Mouse (Mus musculus) left cerebral cortex, postnatal 4 days (tissue): Measurements from ENCODE around the gene Cblc. TPM values are rescaled to one million over a fixed set of nuclear protein-coding genes. Genes with fewer than 3 reads are reported as not detected.

Source experiments
- DNase-seq: peaks from one replicate; pipeline ENCODE4 v3.0.0-alpha.2; 2022
- intact Hi-C: fragments of 180-260 bp; cut with DNase I; formaldehyde crosslinking; loops from one replicate; pipeline ENCODE4 v1.15.1; 2025
- total RNA-seq, 2 experiments: library from RNA; stranded (reverse); gene quantifications; 2 replicates each; pipeline ENCODE4 v1.2.3; 2021

Gene Cblc
- total RNA-seq, 2 experiments from 2014 or later: 0.93 TPM; not detected in 1

DNA sequence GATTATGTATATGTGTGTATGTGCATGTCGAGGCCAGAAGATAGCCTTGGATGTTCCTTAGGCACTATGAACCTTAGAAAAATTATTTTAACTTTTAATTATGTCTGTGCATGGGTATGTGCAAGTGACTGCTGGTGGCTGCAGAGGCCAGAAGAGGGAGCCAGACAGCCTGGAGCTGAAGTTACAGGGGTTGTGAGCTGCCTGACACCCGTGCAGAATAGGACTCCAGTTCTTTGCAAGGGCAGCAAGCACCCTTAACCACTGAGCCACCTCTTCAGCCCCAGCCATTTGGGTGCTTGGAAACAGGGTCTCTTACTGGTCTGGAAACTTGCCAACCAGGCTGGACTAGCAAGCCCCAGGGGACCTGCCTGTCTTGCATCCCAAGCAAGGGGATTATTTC lies 41.6 kb downstream of the Cblc start:
- no peak for DNase-seq
- intact Hi-C loops: no loop called here

DNA sequence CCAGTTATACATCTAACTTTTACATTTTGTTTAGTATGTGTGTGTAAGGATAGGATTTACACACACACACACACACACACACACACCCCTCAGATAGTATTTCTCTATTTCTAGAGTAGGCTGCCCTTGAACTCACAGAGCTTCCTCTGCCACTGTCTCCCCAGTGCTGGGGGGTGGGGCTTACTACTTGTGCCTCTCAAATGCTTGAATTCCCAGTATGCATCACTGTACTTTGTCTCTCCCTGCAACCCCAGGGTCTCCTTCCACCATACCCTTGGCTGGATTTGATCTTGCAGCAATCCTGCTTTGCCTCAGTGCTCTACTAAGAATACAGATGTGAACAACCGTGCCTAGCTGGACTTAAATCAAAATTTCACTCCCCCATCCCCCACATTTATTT lies 42.5 kb downstream of the Cblc start:
- DNase-seq: no peak
- intact Hi-C loops: loop anchor here (5.0 kb wide), 1 partner anchor 33 kb away; no protein-coding TSS in a partner anchor

DNA sequence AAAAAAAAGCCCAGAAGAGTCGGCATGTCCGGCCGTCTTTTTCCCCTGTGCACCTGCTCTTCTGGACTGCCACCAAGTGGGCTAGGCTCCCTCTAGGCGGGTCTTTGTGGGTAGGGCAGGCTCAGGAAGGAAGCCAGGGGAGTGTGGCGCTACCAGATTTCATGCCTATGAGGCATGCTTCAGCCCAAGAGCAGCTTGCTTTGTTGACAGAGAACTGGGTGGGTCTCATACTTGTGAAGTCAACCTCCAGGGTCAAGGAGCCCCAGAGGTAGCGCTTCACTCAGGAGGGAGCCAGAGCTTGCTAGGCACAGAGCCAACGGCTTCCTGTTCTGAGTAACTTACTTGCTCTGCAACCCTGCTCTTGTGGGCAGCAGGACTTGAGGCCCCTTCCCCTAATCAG lies 43.0 kb downstream of the Cblc start:
- intact Hi-C loops: loop anchor here (5.0 kb wide), 1 partner anchor 34 kb away; no protein-coding TSS in a partner anchor
- no peak for DNase-seq

DNA sequence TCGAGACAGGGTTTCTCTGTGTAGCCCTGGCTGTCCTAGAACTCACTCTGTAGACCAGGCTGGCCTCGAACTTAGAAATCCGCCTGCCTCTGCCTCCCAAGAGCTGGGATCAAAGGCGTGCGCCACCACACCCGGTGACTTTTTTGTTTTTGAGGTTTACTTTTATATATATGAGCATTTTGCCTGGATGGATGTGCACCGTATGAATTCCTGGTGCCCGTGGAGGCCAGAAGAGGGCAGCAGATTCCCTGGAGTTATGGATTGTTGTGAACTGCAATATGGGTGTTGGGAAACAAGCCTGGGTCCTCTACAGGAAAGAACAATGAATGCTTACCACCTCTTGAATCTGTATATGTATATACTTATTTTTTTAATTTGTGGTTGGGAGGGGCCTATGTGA lies 44.0 kb downstream of the Cblc start:
- no peak for DNase-seq
- intact Hi-C loops: loop anchor here (5.0 kb wide), 1 partner anchor 35 kb away; no protein-coding TSS in a partner anchor

DNA sequence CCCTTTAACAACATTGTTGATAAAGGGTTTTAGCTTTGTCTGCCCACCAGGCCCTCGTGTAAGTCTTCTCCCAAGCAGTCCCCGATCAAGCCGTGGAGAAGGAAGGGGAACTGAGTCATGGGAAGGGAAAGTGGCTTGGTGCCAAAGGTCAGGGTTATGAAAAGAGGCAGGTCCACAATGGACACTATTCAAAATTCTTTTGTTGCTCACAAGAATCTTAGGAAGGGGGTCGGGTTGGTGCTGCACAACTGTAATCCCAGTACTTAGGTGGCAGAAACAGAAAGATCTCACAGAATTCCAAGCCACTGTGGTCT lies 45.6 kb downstream of the Cblc start:
- DNase-seq: no peak
- intact Hi-C loops: loop anchor here (5.0 kb wide), 1 partner anchor 36 kb away; no protein-coding TSS in a partner anchor

DNA sequence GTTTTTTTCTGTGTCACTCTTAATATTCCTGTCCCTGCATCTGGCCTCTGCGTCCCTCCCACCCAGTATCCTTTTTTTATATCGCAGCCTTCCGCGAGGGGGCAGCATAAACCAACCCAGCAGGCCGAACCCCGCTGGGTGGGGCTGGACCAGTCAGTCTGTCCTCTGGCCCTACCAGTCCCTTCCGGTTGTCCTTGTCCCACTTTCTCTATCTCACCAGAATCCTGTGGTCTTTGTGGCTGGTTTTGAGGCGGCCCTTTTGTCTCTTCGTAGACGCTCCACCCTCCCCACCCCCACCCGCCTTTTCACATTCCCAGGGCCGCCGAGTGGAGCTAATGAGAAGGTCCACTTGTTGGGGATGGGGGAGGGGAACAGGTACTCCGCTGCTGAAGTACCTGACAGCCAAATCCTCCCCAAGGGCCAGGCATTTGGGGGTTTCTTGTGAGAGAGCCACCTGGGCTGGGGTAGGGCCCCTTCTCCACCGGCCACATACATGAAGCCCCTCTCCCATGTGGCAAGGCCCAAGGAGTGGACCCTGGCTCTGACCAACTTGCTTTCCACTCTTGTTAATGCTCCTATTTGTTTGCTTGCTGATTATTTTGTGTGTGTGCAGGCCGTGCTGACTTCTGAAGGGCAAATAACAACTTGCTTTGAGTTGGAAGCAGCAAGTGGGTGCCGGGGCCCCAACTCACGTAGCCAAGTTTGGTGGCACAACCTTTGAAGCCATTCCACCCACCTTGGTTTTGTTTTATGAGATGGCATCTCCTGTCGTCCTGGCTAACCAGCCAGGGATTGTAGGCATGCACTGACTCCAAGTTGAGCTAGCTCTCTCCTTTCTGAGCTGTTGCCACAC lies 46.2 kb downstream of the Cblc start, which contains the start of gene Nectin2:
TSS of gene Nectin2 (minus strand) at position 267 of the 853 bp plus-strand sequence.
- peak; percentile 85 for DNase-seq
- intact Hi-C loops: loop anchor here (5.0 kb wide), 1 partner anchor 37 kb away; no protein-coding TSS in a partner anchor

DNA sequence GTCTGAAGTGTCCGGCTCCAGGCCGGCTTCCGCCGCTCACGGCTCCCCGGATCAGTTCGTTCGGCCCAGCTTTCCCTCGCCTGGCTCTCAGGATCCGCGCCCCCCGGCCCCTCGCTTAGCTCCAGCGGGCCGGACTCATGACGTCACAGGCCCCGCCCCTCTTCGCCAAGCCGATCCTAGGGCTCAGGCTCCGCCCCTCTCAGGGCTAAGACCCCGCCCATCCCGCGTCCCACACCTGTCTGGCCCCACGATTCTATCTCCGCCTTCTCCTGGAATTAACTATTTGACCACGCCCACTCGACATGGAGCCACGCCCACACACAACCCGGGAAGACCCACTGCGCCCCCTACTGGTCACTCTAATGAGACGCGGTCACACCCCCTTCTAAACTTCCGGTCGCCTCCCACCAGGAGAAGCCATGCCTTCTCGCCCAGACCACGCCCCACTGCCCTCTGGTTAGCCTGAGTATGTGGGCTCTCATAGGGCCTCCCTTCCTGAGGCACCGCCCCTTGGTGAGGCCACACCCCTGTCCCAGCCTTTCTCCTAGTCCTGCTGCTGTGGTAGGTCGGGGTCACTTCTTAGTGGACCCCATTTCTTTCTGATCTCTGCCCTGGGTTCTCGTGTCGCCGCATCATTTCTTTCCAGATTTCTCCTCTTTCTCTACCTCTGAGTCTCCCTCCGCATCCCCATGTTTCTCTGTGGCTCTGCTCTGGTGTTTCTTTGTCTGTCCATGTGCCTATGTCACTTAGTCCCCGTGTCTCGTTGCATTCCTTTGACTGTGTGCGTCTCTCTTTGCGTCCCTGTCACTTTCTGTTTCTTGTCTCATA lies 47.0 kb downstream of the Cblc start:
- intact Hi-C loops: loop anchor here (5.0 kb wide), 1 partner anchor 38 kb away; no protein-coding TSS in a partner anchor
- DNase-seq: peak; percentile 97

DNA sequence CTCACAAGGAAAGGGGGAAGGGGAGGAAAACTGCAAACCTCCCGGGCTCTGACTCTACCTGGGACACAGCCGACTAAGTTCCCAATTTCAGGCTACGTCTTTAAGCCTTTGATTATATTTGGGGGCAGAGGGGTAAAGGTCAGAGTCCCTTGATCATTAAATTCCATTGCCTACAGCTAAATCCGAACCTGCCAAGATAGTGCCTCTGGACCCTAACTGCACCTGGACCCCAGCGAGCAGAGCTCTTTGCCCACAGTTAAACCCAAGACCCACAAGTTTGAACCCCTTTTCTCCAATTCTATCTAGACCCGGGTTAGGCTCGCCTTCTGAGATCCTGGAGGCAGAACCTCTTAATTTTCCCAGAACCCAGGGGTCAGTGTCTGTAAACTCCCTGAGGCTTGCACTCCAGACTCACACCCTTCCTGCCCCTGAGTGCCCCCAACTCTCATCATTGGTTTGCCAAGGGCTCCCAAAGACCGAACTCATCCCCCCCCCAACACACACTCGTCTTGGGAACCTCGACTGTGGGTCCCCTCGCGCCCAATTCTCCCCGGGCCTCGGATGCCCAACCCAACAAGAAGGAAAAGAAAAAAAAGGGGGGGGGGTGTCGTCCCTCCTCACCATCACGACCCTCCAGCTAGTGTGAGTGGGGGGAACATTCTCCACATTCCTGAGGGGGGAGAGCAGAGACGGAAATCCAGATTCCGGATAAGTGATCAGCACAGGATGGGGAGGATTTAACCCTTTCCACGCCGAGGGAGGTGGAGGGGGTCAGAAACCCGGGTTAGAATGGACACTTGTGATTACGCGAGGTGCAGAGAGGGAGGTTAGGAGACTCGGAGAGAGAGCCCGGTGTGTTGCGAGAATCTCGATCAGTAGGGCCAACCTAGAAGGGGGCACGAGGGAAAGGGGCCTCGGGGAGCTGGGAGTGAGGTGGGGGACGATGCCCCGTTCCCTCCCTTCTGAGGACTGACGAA lies 48.1 kb downstream of the Cblc start:
- DNase-seq: peak; percentile 39
- intact Hi-C loops: no loop called here

DNA sequence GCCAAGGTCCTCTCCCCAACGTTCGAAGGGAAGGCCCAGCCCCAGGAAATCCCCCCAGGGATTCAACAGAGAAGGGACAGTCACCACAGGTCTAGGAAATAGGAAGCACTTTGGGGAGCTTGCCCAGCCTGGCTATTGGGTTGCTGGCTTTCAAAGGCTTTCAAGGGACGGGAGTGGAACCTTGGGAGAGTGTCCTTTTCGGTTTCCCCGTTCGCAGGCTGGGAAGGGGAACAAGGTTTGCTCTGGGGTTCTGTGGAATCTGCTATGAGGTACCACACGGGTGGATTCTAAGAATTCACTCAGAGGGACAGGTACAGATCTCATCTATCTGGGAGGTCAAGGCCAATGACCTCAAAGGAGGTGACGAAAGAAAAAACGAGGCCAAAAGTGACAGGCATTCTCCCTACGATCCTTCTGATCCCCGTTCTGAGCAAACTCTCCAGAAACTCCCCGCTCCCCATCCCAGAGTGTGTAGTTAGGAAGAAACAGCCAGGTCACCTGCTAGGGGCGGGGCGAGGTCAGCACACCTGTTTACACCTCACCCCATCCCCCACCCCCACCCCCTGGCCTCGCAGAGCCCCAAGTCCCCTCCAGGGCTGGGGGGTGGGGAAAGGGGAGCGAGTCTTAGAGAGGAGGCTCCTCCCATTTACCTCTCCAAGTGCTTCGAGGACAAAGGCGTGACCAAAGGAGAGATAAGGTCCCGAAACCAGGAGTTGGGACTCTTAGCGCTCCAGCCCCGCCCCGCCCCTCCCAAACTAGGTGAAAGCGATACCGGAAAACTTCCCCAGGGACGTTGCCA lies 49.0 kb downstream of the Cblc start:
- DNase-seq: no peak
- intact Hi-C loops: no loop called here

DNA sequence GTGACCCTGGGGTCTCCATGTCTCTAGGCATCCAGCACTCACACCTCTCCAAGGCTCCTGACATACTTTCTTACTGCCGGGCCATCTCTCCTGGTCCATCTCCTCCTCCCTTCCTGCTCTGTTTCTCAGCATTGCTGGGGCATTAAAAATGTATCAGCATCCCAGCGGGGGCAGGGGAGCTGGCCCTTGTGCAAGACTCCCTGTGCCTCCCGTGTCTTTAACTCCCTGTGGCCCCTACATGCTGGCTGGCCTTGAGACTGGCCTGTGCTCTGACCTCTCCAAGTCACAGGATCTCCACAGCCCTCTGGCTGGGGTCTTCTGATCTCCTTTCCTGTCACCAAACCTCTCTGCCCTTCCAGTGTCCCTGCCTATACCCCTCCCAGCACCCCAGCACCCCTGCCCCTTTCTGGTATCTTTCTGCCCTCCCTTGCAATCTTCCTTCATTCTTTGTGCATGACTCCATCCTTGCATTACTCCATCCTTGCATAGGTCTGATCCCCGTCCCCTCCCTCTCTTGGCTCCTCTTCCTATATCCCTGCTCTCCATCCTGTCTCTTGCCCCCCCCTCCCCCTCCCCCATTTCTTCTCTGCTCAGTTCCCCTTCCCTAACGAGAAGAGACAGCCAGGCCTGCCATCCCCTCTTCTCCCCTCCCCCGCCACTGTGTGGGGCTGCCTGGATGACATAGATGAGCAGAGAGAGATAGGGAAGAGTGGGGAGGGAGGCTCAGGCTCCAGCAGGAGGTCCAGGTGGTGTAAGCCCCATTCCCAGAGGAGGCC lies 50.0 kb downstream of the Cblc start:
- DNase-seq: peak; percentile 23
- intact Hi-C loops: no loop called here

DNA sequence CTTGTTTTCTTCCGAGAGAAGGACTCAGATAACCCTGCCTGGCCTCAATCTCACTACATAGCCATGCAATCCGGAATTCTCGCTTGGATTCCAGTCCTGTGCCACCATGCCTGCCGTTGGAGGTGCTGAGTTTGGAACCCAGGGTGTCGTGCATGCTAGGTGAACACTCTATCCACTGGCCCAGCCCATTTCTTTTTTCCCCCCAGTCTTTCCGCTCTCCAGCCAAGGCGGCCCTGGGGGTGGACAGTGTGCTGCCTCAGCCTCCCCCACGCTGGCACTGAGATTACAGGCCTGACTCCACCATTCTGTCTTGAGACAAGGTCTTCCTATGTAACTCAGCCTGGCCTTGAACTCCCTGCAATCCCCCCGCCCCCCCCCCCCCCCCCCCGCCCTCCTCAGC lies 50.6 kb downstream of the Cblc start:
- intact Hi-C loops: no loop called here
- DNase-seq: no peak

DNA sequence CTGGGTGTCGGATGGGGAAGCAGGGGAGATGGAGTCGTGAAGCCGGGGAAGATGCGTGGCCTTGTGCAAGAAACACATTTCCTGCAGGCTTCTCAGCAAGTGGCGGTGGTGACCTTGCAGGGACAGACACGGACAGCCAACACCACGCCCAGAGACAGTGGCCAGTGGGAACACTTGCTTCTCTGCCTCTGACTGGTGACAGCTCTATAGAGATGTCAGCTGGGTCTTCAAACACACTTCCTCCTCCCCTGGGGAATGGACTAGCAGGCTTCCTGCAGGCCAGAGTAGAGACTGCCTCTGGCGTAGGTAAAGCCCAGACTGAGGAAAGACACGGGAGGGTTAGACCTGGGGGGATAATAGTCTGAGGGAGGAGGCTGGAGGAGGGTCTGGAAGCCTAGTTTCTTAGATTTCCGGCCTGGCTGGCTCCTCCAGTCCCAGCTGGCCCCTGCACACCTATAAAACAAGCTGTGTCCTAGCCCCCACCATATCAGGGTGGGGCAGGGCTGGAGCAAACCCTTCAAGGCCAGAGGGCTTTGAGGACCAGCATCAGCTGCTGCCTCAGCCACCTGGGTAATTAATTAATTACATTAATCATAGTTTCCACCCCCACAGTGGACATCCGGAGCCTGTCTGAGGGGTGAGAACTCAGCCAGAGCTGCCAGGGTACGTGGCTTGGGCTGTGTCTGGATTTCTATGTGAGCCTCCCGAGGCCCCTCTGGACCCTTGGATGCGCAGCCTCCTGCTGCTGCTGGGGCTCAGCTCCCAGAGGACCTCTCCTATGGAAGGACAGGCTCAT lies 51.8 kb downstream of the Cblc start:
- no peak for DNase-seq
- intact Hi-C loops: no loop called here

DNA sequence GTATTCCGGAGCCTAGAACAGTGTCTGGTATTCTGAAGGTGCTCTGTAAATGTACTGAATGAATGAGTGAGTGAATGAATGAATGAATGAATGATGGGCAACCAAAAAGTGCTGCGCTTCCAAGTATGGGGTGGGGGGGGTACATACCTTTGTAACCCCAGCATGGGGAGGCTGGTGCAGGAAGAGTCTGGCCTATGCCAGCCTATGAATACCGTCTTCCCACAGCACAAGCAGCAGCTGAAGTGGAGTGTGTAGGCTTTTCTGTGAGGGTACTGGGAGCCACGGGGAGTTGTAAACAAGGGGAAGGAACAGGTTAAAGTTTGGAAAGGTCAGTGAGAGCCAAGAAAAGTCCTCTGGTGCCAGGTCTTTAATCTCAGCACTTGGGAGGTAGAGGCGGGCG lies 52.8 kb downstream of the Cblc start:
- no peak for DNase-seq
- intact Hi-C loops: no loop called here

DNA sequence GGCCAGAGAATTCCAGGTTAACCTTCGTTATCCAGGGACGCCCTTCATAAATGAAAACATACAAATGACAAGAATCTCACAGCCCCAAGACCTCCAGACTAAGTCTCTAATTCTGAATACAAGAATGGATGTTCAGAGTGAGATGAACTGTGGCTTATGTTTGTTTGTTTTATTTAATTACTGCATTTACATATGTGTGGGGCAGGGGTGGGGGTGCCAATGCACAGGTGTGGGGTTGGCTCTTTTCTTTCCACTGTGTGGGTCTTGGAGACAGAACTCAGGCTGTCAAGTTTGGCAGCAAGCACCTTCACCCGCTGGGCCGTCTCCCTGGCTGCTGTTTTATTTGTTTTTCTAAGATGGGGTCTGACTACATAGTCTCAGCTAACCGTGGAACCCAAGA lies 54.1 kb downstream of the Cblc start:
- intact Hi-C loops: no loop called here
- no peak for DNase-seq

DNA sequence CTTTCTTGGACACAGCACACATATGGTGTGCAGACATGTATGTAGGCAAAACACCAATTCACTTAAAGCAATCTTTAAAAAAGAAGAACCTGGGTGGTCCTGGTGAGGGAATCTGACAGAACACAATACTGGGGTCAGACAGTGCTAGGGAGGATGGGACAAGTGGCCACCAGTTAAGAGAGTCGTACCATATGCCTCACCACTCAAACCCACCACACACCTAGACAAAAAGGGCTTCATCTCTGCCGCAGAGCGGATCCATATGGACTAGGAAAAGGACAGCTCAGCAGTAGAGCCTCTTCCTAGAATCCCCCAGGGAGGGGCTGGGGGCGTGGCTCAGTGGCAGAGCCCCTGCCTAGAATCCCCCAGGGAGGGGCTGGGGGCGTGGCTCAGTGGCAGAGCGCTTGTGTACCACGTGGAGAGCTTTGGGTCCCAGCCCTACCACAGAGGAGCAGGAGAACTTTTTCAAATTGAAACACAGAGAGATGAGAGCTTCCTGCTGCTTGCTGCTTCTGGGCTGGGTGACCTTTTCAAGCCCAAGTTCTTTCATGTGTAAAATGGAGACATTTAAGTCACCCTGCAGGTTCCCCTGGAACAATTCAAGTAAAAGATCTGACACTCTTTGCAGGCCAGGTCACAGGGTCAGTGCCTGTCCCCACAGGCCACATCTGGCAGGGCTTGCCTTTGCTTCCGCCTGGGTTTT lies 55.1 kb downstream of the Cblc start:
- intact Hi-C loops: no loop called here
- no peak for DNase-seq

DNA sequence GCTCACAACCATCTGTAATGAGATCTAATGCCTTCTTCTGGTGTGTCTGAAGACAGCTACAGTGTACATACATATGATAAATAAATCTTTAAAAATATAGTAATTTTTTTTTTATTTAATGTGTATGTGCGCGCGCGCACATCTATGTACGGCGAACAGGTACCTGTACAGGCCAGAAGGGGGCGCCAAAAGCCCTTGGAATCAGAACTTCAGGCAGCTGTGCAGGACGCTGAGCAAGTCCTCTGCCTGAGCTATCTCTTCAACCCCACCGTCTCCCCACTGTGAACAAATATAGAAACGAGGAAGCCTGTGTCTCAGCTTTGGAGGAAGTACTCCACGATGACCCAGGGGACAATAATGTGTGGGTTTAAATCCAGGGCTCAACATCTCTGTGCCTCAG lies 56.3 kb downstream of the Cblc start:
- intact Hi-C loops: no loop called here
- DNase-seq: no peak

DNA sequence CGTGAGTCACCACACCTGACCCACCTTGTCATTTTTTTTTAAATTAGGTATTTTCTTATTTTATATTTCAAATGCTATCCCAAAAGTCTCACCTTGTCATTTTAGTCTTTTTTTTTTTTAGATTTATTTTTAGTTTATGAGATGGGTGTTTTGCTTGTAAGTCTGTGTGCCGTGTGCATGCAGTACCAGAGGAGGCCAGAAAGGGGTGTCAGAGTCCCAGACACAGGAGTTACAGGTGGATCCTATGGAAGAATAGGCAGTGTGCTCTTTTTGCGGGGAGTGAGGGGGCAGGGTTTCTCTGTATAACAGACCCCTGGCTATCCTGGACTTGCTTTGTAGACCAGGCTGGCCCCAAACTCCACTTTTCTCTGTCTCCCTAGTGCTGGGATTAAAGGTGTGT lies 57.8 kb downstream of the Cblc start:
- intact Hi-C loops: no loop called here
- no peak for DNase-seq
